Mouse (Mus musculus) thymus, adult 2 months (tissue): ENCODE measurements around the gene Mxi1.

Experiments used
- CTCF ChIP-seq: fragments of 200-500 bp; IDR thresholded peaks from 2 replicates; pipeline ENCODE4 v1.5.1; 2012; ENCODE audit warnings: mild to moderate bottlenecking, control low read depth, low read length, moderate library complexity, borderline replicate concordance; ENCODE audit not compliant: control insufficient read depth, poor library complexity, insufficient read depth; ENCODE audit errors: extremely low read depth
- POLR2A ChIP-seq: fragments of 200-500 bp; IDR thresholded peaks from 2 replicates; pipeline ENCODE4 v1.6.1; 2012; ENCODE audit warnings: mild to moderate bottlenecking, low read length, control low read depth, moderate library complexity; ENCODE audit not compliant: control insufficient read depth, poor library complexity, insufficient read depth; ENCODE audit errors: extremely low read depth

DNA sequence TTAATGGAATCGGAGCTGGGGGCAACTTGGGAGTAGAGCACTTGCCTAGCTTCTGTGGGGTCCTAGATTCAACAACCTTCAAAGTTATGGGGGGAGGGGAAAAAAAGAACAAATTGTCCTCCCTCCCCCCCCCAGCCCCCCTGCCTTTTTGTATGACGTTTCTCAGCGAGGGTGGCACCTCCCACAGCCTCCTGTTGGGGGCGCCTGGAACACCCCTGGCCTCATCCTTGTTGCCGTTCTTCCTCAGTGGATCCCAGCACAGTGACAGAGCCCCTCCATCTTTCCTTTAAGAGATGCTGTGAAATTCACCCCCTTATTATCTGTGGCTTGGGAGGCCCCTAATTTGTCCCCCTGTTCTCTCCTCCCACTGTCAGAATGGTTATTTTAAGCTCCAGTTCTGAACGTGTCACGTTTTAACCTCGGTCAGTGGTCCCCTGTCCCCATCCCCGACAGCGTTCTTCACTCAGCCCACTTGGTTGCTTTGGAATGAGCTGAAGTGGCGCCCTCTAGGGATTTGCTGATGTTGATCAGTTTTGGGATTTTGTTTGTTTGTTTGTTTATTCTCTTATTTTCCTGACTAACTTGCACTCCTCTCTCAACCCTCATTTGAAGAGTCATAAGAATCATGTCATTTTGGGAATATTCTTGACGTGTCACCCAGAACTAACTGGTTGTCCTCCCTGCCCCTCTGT is 92.6 kb downstream of the Mxi1 start:
- TF ChIP-seq CTCF (no peak), POLR2A (no peak)
